Mouse (Mus musculus): ENCODE data around the gene Dnm1. TPM values are rescaled to one million over a fixed set of nuclear protein-coding genes. Genes with fewer than 3 reads are reported as not detected.

Gene Dnm1
- polyA plus RNA-seq, 1 experiment from 2014 or later, result 5.0 TPM

GRCm38 (mm10) chr2:32312318-32312964, 40.7 kb downstream of the Dnm1 start:
- TF ChIP-seq EP300 (IDR thresholded peaks at IDR 0.05) (no peak), CTCF (IDR thresholded peaks at IDR 0.05) (no peak)
- H3K9me3 ChIP-seq (ENCODE audit: low read length), result no peaks in the 10 kb centered on the region
- H3K27me3 ChIP-seq (replicated peaks; ENCODE audit: insufficient read depth, low read length), result no peaks in the 10 kb centered on the region
- peak overlapping the region; percentile 100 for H3K4me2 ChIP-seq (replicated peaks; ENCODE audit: low read depth, low read length)
- peak overlapping the region; percentile 46 for H3K4me3 ChIP-seq (ENCODE audit: low read depth, low read length)
- peaks cover 12% of the 10 kb centered on the region for H3K4me1 ChIP-seq (ENCODE audit: insufficient read depth, low read depth, low read length)
- no peak overlapping the region for H3K27ac ChIP-seq (ENCODE audit: low read length)
- 0 out of 2 replicates have a peak, but pooled peaks cover under 1% of the 10 kb centered on the region for H3K36me3 ChIP-seq (ENCODE audit: insufficient read depth, low read length)
- 9% methylated on average over 34 of the region's 56 CpGs for WGBS
- peak overlapping the region; percentile 46; the same call in 1 of the 2 replicates for H3K9ac ChIP-seq (replicated peaks; ENCODE audit: low read depth)
- peak; percentile 88 for ATAC-seq
- peak; percentile 91 for DNase-seq (ENCODE audit: low spot score)

- TF ChIP-seq CTCF (IDR thresholded peaks at IDR 0.05) (peak; percentile 36), EP300 (IDR thresholded peaks at IDR 0.05) (no peak)
- no peaks in the 10 kb centered on the region for H3K9me3 ChIP-seq (ENCODE audit: low read length)
- H3K4me3 ChIP-seq (ENCODE audit: low read depth, low read length), result peak overlapping the region; percentile 46
- H3K9ac ChIP-seq (replicated peaks; ENCODE audit: low read depth), result peak overlapping the region; percentile 46; the same call in 1 of the 2 replicates
- H3K4me2 ChIP-seq (replicated peaks; ENCODE audit: low read depth, low read length), result peak overlapping the region; percentile 100
- 13% methylated on average over 25 of the region's 42 CpGs for WGBS
- H3K36me3 ChIP-seq (ENCODE audit: insufficient read depth, low read length), result 0 out of 2 replicates have a peak, but pooled peaks cover 8% of the 10 kb centered on the region
- DNase-seq (ENCODE audit: low spot score) (no peak), ATAC-seq (no peak; the same call in 1 of the 2 replicates)
- no peaks in the 10 kb centered on the region for H3K27me3 ChIP-seq (replicated peaks; ENCODE audit: insufficient read depth, low read length)
- peaks cover 6% of the 10 kb centered on the region for H3K4me1 ChIP-seq (ENCODE audit: insufficient read depth, low read depth, low read length)
- no peak overlapping the region for H3K27ac ChIP-seq (ENCODE audit: low read length)
These were observed 41.5 kb downstream of the Dnm1 start for GRCm38 (mm10) chr2:32311443-32312317.

- peaks cover 5% of the 10 kb centered on the region for H3K4me1 ChIP-seq (ENCODE audit: insufficient read depth, low read depth, low read length)
- ATAC-seq, result no peak
- no peak overlapping the region for H3K9ac ChIP-seq (replicated peaks; ENCODE audit: low read depth)
- TF ChIP-seq CTCF (IDR thresholded peaks at IDR 0.05), result no peak
- TF ChIP-seq EP300 (IDR thresholded peaks at IDR 0.05), result no peak
- DNase-seq (ENCODE audit: low spot score), result no peak
- H3K36me3 ChIP-seq (ENCODE audit: insufficient read depth, low read length), result peaks cover 20% of the 10 kb centered on the region
- 82% methylated on average over 18 of the region's 18 CpGs for WGBS
- H3K9me3 ChIP-seq (ENCODE audit: low read length), result no peaks in the 10 kb centered on the region
- H3K4me2 ChIP-seq (replicated peaks; ENCODE audit: low read depth, low read length), result no peak overlapping the region
- H3K4me3 ChIP-seq (ENCODE audit: low read depth, low read length), result no peak overlapping the region
- H3K27me3 ChIP-seq (replicated peaks; ENCODE audit: insufficient read depth, low read length), result no peaks in the 10 kb centered on the region
- H3K27ac ChIP-seq (ENCODE audit: low read length), result no peak overlapping the region
These were observed 42.9 kb downstream of the Dnm1 start for GRCm38 (mm10) chr2:32310096-32310845.

GRCm38 (mm10) chr2:32308870-32309568, 44.1 kb downstream of the Dnm1 start:
- no peak overlapping the region for H3K27ac ChIP-seq (ENCODE audit: low read length)
- 84% methylated on average over 16 of the region's 16 CpGs for WGBS
- TF ChIP-seq EP300 (IDR thresholded peaks at IDR 0.05), result no peak
- DNase-seq (ENCODE audit: low spot score), result no peak
- no peak for ATAC-seq
- H3K9me3 ChIP-seq (ENCODE audit: low read length), result no peaks in the 10 kb centered on the region
- H3K4me3 ChIP-seq (ENCODE audit: low read depth, low read length), result no peak overlapping the region
- peaks cover 29% of the 10 kb centered on the region for H3K36me3 ChIP-seq (ENCODE audit: insufficient read depth, low read length)
- no peak overlapping the region for H3K4me2 ChIP-seq (replicated peaks; ENCODE audit: low read depth, low read length)
- H3K27me3 ChIP-seq (replicated peaks; ENCODE audit: insufficient read depth, low read length), result no peaks in the 10 kb centered on the region
- H3K4me1 ChIP-seq (ENCODE audit: insufficient read depth, low read depth, low read length), result peaks cover 5% of the 10 kb centered on the region
- H3K9ac ChIP-seq (replicated peaks; ENCODE audit: low read depth), result no peak overlapping the region

- no peak overlapping the region for H3K4me3 ChIP-seq (ENCODE audit: low read depth, low read length)
- H3K9ac ChIP-seq (replicated peaks; ENCODE audit: low read depth), result no peak overlapping the region
- no peaks in the 10 kb centered on the region for H3K9me3 ChIP-seq (ENCODE audit: low read length)
- no peak for ATAC-seq
- DNase-seq (ENCODE audit: low spot score), result peak; percentile 62
- H3K27ac ChIP-seq (ENCODE audit: low read length), result no peak overlapping the region
- H3K4me1 ChIP-seq (ENCODE audit: insufficient read depth, low read depth, low read length), result peaks cover 5% of the 10 kb centered on the region
- TF ChIP-seq EP300 (IDR thresholded peaks at IDR 0.05) (no peak), CTCF (IDR thresholded peaks at IDR 0.05) (peak; percentile 88)
- H3K27me3 ChIP-seq (replicated peaks; ENCODE audit: insufficient read depth, low read length), result no peaks in the 10 kb centered on the region
- H3K36me3 ChIP-seq (ENCODE audit: insufficient read depth, low read length), result peaks cover 37% of the 10 kb centered on the region
- WGBS, result 53% methylated on average over 8 of the region's 8 CpGs
- no peak overlapping the region for H3K4me2 ChIP-seq (replicated peaks; ENCODE audit: low read depth, low read length)
These were observed 45.0 kb downstream of the Dnm1 start for GRCm38 (mm10) chr2:32307941-32308760.

Data from lung, postnatal 0 days (tissue).